Mouse (Mus musculus): ENCODE data around the gene D1Pas1.

DNA sequence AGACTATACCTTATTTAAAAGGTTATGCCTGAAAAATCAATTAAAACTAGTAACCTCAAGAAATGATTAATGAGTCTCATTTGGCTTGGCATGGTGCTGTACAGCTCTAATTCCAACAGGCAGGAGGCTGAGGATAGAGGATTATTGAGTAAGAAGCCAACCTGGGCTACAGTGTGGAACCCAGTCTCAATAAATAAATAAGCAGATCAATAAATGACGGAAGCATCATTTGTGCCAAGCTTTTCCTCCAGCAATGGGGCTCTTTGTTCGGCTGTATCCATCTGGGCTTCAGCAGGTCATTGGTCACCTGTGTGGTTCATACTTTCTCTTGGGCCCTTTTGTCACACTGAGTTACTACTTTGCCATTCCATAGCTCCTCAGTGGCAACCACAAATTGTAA is 46.9 kb downstream of the D1Pas1 start:
- no peak for TF ChIP-seq TAL1 (conservative IDR thresholded peaks at IDR 0.05; ENCODE audit: low read depth, low read length)
- no peak for TF ChIP-seq CTCF (IDR thresholded peaks at IDR 0.05; ENCODE audit: low read depth, low read length)

Data from G1E (cell line).